Mouse (Mus musculus): ENCODE results near the gene Tmem91. TPM values are rescaled to one million over a fixed set of nuclear protein-coding genes. Genes with fewer than 3 reads are reported as not detected.

Gene Tmem91
- total and polyA plus RNA-seq, 2 experiments from 2014 or later: 94.4 to 186 TPM

DNA sequence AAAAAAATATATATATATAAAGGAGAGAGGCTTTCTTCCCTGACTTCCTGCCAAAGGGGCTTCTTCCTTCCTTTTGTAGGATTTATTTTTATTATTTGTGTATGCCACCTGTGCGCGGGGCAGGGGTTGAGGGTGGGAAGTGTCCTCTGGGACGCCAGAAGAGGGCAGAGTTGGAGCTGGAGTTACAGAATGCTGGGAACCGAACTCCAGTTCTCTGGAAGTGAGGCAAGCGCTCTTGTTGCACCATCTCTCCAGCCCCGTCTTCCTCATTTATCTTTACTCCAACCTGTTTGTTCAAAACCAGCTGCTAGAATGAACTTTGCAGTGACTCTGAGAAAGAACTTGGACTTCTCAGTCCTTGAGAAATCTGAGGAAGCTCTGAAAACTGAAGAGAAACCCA, 5.0 kb upstream of the Tmem91 start:
- no peak overlapping the region for H3K9ac ChIP-seq (replicated peaks; ENCODE audit: low read length, poor library complexity, severe bottlenecking)
- no peaks in the 10 kb centered on the region; the same call in 1 of the 2 replicates for H3K4me1 ChIP-seq (ENCODE audit: insufficient read depth, low read length)
- peak overlapping the region; percentile 59 for H3K4me2 ChIP-seq (ENCODE audit: low read depth, low read length, poor library complexity, severe bottlenecking)
- no peaks in the 10 kb centered on the region for H3K36me3 ChIP-seq (ENCODE audit: insufficient read depth, low read length)
- H3K27me3 ChIP-seq (ENCODE audit: insufficient read depth, low read length): no peaks in the 10 kb centered on the region
- WGBS: 10% methylated on average over 6 of the region's 6 CpGs
- no peak for ATAC-seq (ENCODE audit: low FRiP score)
- no peak for DNase-seq (ENCODE audit: low spot score)
- TF ChIP-seq CTCF (IDR thresholded peaks at IDR 0.05): peak; percentile 41
- peak overlapping the region; percentile 57 for H3K27ac ChIP-seq (ENCODE audit: low read depth, low read length)
- H3K4me3 ChIP-seq (ENCODE audit: low read depth, low read length): peak overlapping the region; percentile 43
- H3K9me3 ChIP-seq (ENCODE audit: low read length): no peaks in the 10 kb centered on the region

DNA sequence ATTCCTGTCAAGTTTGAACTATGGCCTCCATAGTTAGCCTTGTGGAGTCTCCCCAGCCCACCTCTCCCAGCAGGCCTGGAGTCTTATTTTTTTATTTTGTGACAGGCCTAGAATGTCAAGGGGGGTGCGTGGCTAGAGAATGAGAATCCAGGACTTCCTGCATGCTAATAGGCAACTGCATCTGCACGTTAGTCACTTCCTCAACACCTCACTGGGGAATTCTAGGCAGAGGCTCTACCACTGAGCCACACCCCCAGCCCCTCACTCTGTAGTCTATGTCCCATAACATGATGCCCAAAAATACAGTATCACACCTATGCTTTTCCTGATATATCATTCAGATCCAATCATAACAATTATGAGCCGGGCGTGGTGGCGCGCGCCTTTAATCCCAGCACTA, 2.0 kb upstream of the Tmem91 start:
- ATAC-seq (ENCODE audit: low FRiP score) (no peak), DNase-seq (ENCODE audit: low spot score) (no peak)
- TF ChIP-seq CTCF (IDR thresholded peaks at IDR 0.05): no peak
- Histone ChIP-seq H3K9me3 (ENCODE audit: low read length) (no peaks in the 10 kb centered on the region), H3K27me3 (ENCODE audit: insufficient read depth, low read length) (0 out of 2 replicates have a peak, but pooled peaks cover 5% of the 10 kb centered on the region), H3K9ac (replicated peaks; ENCODE audit: low read length, poor library complexity, severe bottlenecking) (no peak overlapping the region), H3K4me3 (ENCODE audit: low read depth, low read length) (no peak overlapping the region), H3K4me2 (ENCODE audit: low read depth, low read length, poor library complexity, severe bottlenecking) (no peak overlapping the region), H3K4me1 (ENCODE audit: insufficient read depth, low read length) (no peaks in the 10 kb centered on the region; the same call in 1 of the 2 replicates), H3K36me3 (ENCODE audit: insufficient read depth, low read length) (no peaks in the 10 kb centered on the region), H3K27ac (ENCODE audit: low read depth, low read length) (no peak overlapping the region)
- 88% methylated on average over 7 of the region's 7 CpGs for WGBS

DNA sequence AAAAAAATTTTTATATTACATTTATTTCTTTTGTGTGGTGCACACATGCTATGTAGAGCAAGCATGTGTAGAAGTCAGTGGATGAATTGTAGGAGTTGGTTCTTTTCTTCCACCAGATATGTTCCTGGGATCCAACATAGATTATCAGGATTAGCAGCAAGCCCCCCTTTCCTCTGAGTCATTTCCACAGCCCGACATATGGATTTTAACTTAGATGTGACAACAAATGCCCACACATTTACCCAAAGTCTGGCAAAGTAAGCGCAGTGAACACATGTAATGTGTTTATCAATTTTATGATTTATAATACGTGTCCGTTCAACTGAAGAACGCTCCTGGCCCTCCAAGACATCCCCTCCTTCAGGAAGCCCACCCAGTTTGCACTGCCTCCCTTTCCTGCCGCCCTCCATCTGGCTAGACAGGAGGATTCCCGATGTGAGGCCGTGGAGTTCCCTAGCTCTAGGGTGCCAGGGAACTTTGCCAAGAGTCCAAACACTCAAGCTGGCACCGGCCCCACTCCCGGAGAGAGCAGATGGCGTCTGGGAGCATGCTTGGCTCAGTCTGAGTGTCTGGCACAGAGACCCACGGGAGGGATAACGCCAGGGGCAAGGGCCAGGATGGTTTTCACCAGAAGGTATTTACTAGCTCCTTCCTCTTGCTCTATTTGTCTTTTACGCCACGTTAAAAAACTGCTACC, 1.3 kb upstream of the Tmem91 start:
- no peaks in the 10 kb centered on the region for H3K4me1 ChIP-seq (ENCODE audit: insufficient read depth, low read length)
- H3K9ac ChIP-seq (replicated peaks; ENCODE audit: low read length, poor library complexity, severe bottlenecking): no peak overlapping the region
- H3K27me3 ChIP-seq (ENCODE audit: insufficient read depth, low read length): 0 out of 2 replicates have a peak, but pooled peaks cover 5% of the 10 kb centered on the region
- no peak overlapping the region for H3K27ac ChIP-seq (ENCODE audit: low read depth, low read length)
- H3K4me3 ChIP-seq (ENCODE audit: low read depth, low read length): no peak overlapping the region
- WGBS: 43% methylated on average over 15 of the region's 15 CpGs
- DNase-seq (ENCODE audit: low spot score) (peak; percentile 92), ATAC-seq (ENCODE audit: low FRiP score) (no peak)
- no peak overlapping the region for H3K4me2 ChIP-seq (ENCODE audit: low read depth, low read length, poor library complexity, severe bottlenecking)
- no peaks in the 10 kb centered on the region for H3K9me3 ChIP-seq (ENCODE audit: low read length)
- H3K36me3 ChIP-seq (ENCODE audit: insufficient read depth, low read length): no peaks in the 10 kb centered on the region
- TF ChIP-seq CTCF (IDR thresholded peaks at IDR 0.05): no peak

DNA sequence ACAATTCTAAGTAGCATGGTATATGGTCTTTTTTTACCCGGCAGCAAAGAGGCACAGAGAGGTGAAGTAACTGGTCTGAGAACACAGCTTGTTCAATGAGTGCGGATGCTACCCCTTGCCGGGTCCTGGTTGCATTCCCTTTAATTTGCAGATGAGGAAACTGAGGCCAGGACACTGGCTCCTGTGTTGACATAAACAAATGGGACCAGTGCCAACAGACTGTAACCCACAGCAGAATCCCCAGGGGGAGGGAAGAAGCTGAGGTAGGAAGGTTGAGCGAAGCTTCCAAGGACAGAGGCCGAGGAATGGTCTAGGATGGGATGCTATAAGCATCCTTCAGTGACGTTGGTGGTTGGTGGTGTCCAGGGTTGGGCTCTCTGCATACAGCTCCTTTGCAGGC, 439 bp upstream of the Tmem91 start:
- DNase-seq (ENCODE audit: low spot score): no peak

DNA sequence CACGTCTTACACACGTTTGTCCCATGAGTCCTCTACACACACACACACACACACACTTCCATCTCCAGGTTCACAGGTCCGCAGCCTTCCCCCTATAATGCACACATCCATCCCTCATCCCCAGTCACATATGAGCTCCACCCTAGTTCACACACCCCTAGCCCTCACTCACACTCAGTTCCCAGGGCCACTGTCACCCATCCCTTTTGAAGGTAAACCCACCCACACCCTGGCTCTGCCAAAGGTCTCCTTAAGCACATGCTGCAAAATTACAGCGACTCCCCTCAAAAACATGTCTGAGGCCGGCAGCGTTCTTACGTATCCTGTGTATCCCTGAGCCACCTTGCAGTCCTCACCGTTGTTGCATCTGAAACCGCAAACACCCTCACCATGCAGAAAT, 669 bp downstream of the Tmem91 start:
- WGBS: 22% methylated on average over 9 of the region's 9 CpGs
- peak; percentile 31; the same call in 1 of the 2 replicates for ATAC-seq (ENCODE audit: low FRiP score)

More for the DNA sequence above, 439 bp upstream of the Tmem91 start:
- H3K36me3 ChIP-seq (ENCODE audit: insufficient read depth, low read length): no peaks in the 10 kb centered on the region; the same call in 1 of the 2 replicates
- peak overlapping the region; percentile 57 for H3K4me3 ChIP-seq (ENCODE audit: low read depth, low read length)
- H3K27ac ChIP-seq (ENCODE audit: low read depth, low read length): no peak overlapping the region
- H3K27me3 ChIP-seq (ENCODE audit: insufficient read depth, low read length): 0 out of 2 replicates have a peak, but pooled peaks cover 5% of the 10 kb centered on the region
- peak overlapping the region; percentile 77 for H3K4me2 ChIP-seq (ENCODE audit: low read depth, low read length, poor library complexity, severe bottlenecking)
- peak; percentile 8; the same call in 1 of the 2 replicates for ATAC-seq (ENCODE audit: low FRiP score)
- peak overlapping the region; percentile 75 for H3K9ac ChIP-seq (replicated peaks; ENCODE audit: low read length, poor library complexity, severe bottlenecking)
- no peaks in the 10 kb centered on the region for H3K9me3 ChIP-seq (ENCODE audit: low read length)
- 51% methylated on average over 6 of the region's 6 CpGs for WGBS
- TF ChIP-seq CTCF (IDR thresholded peaks at IDR 0.05): no peak
- H3K4me1 ChIP-seq (ENCODE audit: insufficient read depth, low read length): no peaks in the 10 kb centered on the region

DNA sequence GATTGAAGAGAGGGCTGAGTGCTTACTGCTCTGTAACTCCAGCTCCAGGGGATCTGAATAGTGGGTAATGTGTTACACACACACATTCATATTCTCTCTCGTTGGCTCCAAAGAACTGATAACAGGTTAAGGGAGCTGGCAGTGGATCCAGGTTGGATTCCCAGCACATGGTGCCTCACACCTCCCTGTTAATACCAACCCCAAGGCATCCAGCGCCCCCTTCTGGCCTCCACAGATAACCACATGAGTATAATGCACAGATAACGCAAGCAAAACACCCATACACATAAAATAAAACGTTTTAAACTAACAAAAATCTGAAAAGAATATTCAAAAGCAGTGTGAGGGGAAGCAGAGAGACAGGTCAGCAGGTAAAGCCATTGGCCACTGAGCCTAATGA, 2.5 kb downstream of the Tmem91 start:
- H3K27me3 ChIP-seq (ENCODE audit: insufficient read depth, low read length): 0 out of 2 replicates have a peak, but pooled peaks cover 5% of the 10 kb centered on the region
- H3K4me2 ChIP-seq (ENCODE audit: low read depth, low read length, poor library complexity, severe bottlenecking): no peak overlapping the region
- DNase-seq (ENCODE audit: low spot score) (no peak), ATAC-seq (ENCODE audit: low FRiP score) (no peak)
- H3K27ac ChIP-seq (ENCODE audit: low read depth, low read length): no peak overlapping the region
- 0 out of 2 replicates have a peak, but pooled peaks have one; percentile 21 for TF ChIP-seq CTCF (IDR thresholded peaks at IDR 0.05)
- H3K9ac ChIP-seq (replicated peaks; ENCODE audit: low read length, poor library complexity, severe bottlenecking): no peak overlapping the region
- H3K4me1 ChIP-seq (ENCODE audit: insufficient read depth, low read length): no peaks in the 10 kb centered on the region
- no peaks in the 10 kb centered on the region for H3K9me3 ChIP-seq (ENCODE audit: low read length)
- H3K4me3 ChIP-seq (ENCODE audit: low read depth, low read length): no peak overlapping the region
- H3K36me3 ChIP-seq (ENCODE audit: insufficient read depth, low read length): peaks cover 21% of the 10 kb centered on the region
- WGBS: 58% methylated on average over 4 of the region's 4 CpGs

More for the DNA sequence above, 669 bp downstream of the Tmem91 start:
- Histone ChIP-seq H3K27ac (ENCODE audit: low read depth, low read length) (peak overlapping the region; percentile 55; the same call in 1 of the 2 replicates), H3K4me1 (ENCODE audit: insufficient read depth, low read length) (no peaks in the 10 kb centered on the region), H3K9ac (replicated peaks; ENCODE audit: low read length, poor library complexity, severe bottlenecking) (peak overlapping the region; percentile 75), H3K36me3 (ENCODE audit: insufficient read depth, low read length) (peaks cover 3% of the 10 kb centered on the region), H3K4me2 (ENCODE audit: low read depth, low read length, poor library complexity, severe bottlenecking) (peak overlapping the region; percentile 77), H3K4me3 (ENCODE audit: low read depth, low read length) (peak overlapping the region; percentile 57), H3K27me3 (ENCODE audit: insufficient read depth, low read length) (0 out of 2 replicates have a peak, but pooled peaks cover 5% of the 10 kb centered on the region), H3K9me3 (ENCODE audit: low read length) (no peaks in the 10 kb centered on the region)
- no peak for DNase-seq (ENCODE audit: low spot score)
- no peak for TF ChIP-seq CTCF (IDR thresholded peaks at IDR 0.05)
